Mouse (Mus musculus) heart, embryonic 13.5 days (tissue): ENCODE data around the gene Tnfsf13. TPM values are rescaled to one million over a fixed set of nuclear protein-coding genes. Genes with fewer than 3 reads are reported as not detected.

ENCODE experiments used
- ATAC-seq: fragments of 200-750 bp; cut with Nextera tagmentation; 2 replicates; pipeline ENCODE4 v1.8.0; 2017; ENCODE audit warnings: moderate TSS enrichment; ENCODE audit not compliant: insufficient number of reproducible peaks, low FRiP score, low TSS enrichment; ENCODE audit errors: extremely low read depth
- H3K27ac ChIP-seq: fragments of 300-500 bp; sonication (generic); replicated peaks from 2 replicates; pipeline ENCODE4 v1.5.1; 2015; ENCODE audit warnings: moderate library complexity, mild to moderate bottlenecking, inconsistent platforms
- H3K27me3 ChIP-seq: fragments of 300-500 bp; sonication (generic); replicated peaks from 2 replicates; pipeline ENCODE4 v1.6.1; 2015; ENCODE audit warnings: mild to moderate bottlenecking, inconsistent platforms
- H3K36me3 ChIP-seq: fragments of 300-500 bp; sonication (generic); 2 replicates; pipeline ENCODE4 v1.6.1; 2015; ENCODE audit warnings: mild to moderate bottlenecking, inconsistent platforms
- H3K4me1 ChIP-seq: fragments of 300-500 bp; sonication (generic); 2 replicates; pipeline ENCODE4 v1.6.1; 2015; ENCODE audit warnings: inconsistent platforms
- H3K4me2 ChIP-seq: fragments of 300-500 bp; sonication (generic); 2 replicates; pipeline ENCODE4 v1.6.1; 2015; ENCODE audit warnings: inconsistent platforms, mild to moderate bottlenecking, moderate library complexity
- H3K4me3 ChIP-seq: fragments of 300-500 bp; sonication (generic); 2 replicates; pipeline ENCODE4 v1.5.1; 2015; ENCODE audit warnings: moderate library complexity, mild to moderate bottlenecking, inconsistent platforms
- H3K9ac ChIP-seq: fragments of 300-500 bp; sonication (generic); 2 replicates; pipeline ENCODE4 v1.6.1; 2015; ENCODE audit warnings: inconsistent platforms, mild to moderate bottlenecking, moderate library complexity
- H3K9me3 ChIP-seq: fragments of 300-500 bp; sonication (generic); 2 replicates; pipeline ENCODE4 v1.6.1; 2016; ENCODE audit warnings: inconsistent platforms
- WGBS: fragments of 180-500 bp; shearing (Covaris S2); methylation state at CpG from one replicate; pipeline ENCODE4 v1.1.7; 2015; ENCODE audit warnings: mixed read lengths; 5-methylcytosine and 5-hydroxymethylcytosine counted together
- polyA plus RNA-seq: library from polyadenylated mRNA; unstranded; fragments of >200 nt; fragmentation: Nextera tagmentation; extraction: Ambion mirVana; gene quantifications from 2 replicates; pipeline ENCODE4 v1.2.1, GENCODE M21; 2015

Gene Tnfsf13
- polyA plus RNA-seq, 1 experiment from 2014 or later, result 0.23 TPM

- Histone ChIP-seq H3K9me3 (0 out of 2 replicates have a peak, but pooled peaks cover 4% of the 10 kb centered on the region), H3K36me3 (no peaks in the 10 kb centered on the region), H3K9ac (no peak overlapping the region), H3K27ac (no peak overlapping the region), H3K4me2 (no peak overlapping the region), H3K4me3 (no peak overlapping the region), H3K4me1 (peaks cover 16% of the 10 kb centered on the region), H3K27me3 (no peaks in the 10 kb centered on the region)
- WGBS, result 69% methylated on average over 18 of the region's 18 CpGs
- no peak for ATAC-seq
Measured at GRCm38 (mm10) chr11:69714636-69715329, 29.2 kb upstream of the Tnfsf13 start.

GRCm38 (mm10) chr11:69712954-69713672 is 27.5 kb upstream of the Tnfsf13 start:
- Histone ChIP-seq H3K36me3 (no peaks in the 10 kb centered on the region), H3K4me3 (no peak overlapping the region), H3K4me2 (no peak overlapping the region), H3K27me3 (no peaks in the 10 kb centered on the region), H3K27ac (no peak overlapping the region), H3K9ac (no peak overlapping the region), H3K4me1 (peaks cover 21% of the 10 kb centered on the region), H3K9me3 (0 out of 2 replicates have a peak, but pooled peaks cover 4% of the 10 kb centered on the region)
- 76% methylated on average over 20 of the region's 20 CpGs for WGBS
- no peak for ATAC-seq

- Histone ChIP-seq H3K27ac (no peak overlapping the region), H3K4me1 (peaks cover 24% of the 10 kb centered on the region), H3K9ac (no peak overlapping the region), H3K4me2 (no peak overlapping the region), H3K4me3 (no peak overlapping the region), H3K27me3 (no peaks in the 10 kb centered on the region), H3K36me3 (no peaks in the 10 kb centered on the region), H3K9me3 (0 out of 2 replicates have a peak, but pooled peaks cover 4% of the 10 kb centered on the region)
- 67% methylated on average over 2 of the region's 2 CpGs for WGBS
- ATAC-seq, result no peak
Measured at GRCm38 (mm10) chr11:69711082-69711481, 25.5 kb upstream of the Tnfsf13 start.

- Histone ChIP-seq H3K4me1 (peaks cover 18% of the 10 kb centered on the region), H3K27me3 (no peaks in the 10 kb centered on the region), H3K4me3 (no peak overlapping the region), H3K4me2 (no peak overlapping the region), H3K9me3 (0 out of 2 replicates have a peak, but pooled peaks cover 2% of the 10 kb centered on the region), H3K9ac (no peak overlapping the region), H3K36me3 (no peaks in the 10 kb centered on the region), H3K27ac (no peak overlapping the region)
- 73% methylated on average over 3 of the region's 3 CpGs for WGBS
- ATAC-seq, result no peak
Measured at GRCm38 (mm10) chr11:69710470-69710869, 24.9 kb upstream of the Tnfsf13 start.

GRCm38 (mm10) chr11:69709554-69710446 is 24.2 kb upstream of the Tnfsf13 start:
- H3K4me1 ChIP-seq, result peaks cover 13% of the 10 kb centered on the region; the same call in 1 of the 2 replicates
- WGBS, result 45% methylated on average over 11 of the region's 11 CpGs
- H3K27me3 ChIP-seq, result no peaks in the 10 kb centered on the region
- peak overlapping the region; percentile 25; the same call in 1 of the 2 replicates for H3K9ac ChIP-seq
- no peaks in the 10 kb centered on the region for H3K36me3 ChIP-seq
- H3K9me3 ChIP-seq, result no peaks in the 10 kb centered on the region
- no peak overlapping the region for H3K4me3 ChIP-seq
- H3K27ac ChIP-seq, result no peak overlapping the region
- no peak overlapping the region for H3K4me2 ChIP-seq
- no peak for ATAC-seq

- 75% methylated on average over 3 of the region's 3 CpGs for WGBS
- no peak for ATAC-seq
- no peak overlapping the region for H3K27ac ChIP-seq
Measured at GRCm38 (mm10) chr11:69708614-69709265, 23.2 kb upstream of the Tnfsf13 start.

GRCm38 (mm10) chr11:69707873-69708381 is 22.3 kb upstream of the Tnfsf13 start:
- 0 out of 2 replicates have a peak, but pooled peaks cover 12% of the 10 kb centered on the region for H3K4me1 ChIP-seq
- H3K4me3 ChIP-seq, result no peak overlapping the region
- H3K27me3 ChIP-seq, result no peaks in the 10 kb centered on the region
- no peaks in the 10 kb centered on the region for H3K9me3 ChIP-seq
- ATAC-seq, result no peak
- H3K27ac ChIP-seq, result no peak overlapping the region
- H3K9ac ChIP-seq, result no peak overlapping the region
- no peaks in the 10 kb centered on the region for H3K36me3 ChIP-seq
- no peak overlapping the region for H3K4me2 ChIP-seq
- 78% methylated on average over 4 of the region's 4 CpGs for WGBS

More at GRCm38 (mm10) chr11:69708614-69709265, 23.2 kb upstream of the Tnfsf13 start:
- no peaks in the 10 kb centered on the region for H3K27me3 ChIP-seq
- H3K9ac ChIP-seq, result 0 out of 2 replicates have a peak overlapping the region, but pooled peaks have one; percentile 5
- H3K4me2 ChIP-seq, result no peak overlapping the region
- H3K4me1 ChIP-seq, result 0 out of 2 replicates have a peak, but pooled peaks cover 12% of the 10 kb centered on the region
- H3K9me3 ChIP-seq, result no peaks in the 10 kb centered on the region
- no peaks in the 10 kb centered on the region for H3K36me3 ChIP-seq
- H3K4me3 ChIP-seq, result no peak overlapping the region

- no peak for ATAC-seq
- 85% methylated on average over 4 of the region's 4 CpGs for WGBS
Measured at GRCm38 (mm10) chr11:69707480-69707847, 21.9 kb upstream of the Tnfsf13 start.

GRCm38 (mm10) chr11:69706775-69707479 is 21.3 kb upstream of the Tnfsf13 start:
- Histone ChIP-seq H3K36me3 (no peaks in the 10 kb centered on the region), H3K27ac (no peak overlapping the region), H3K9ac (no peak overlapping the region), H3K27me3 (no peaks in the 10 kb centered on the region), H3K4me1 (0 out of 2 replicates have a peak, but pooled peaks cover 12% of the 10 kb centered on the region), H3K4me2 (no peak overlapping the region), H3K4me3 (no peak overlapping the region), H3K9me3 (no peaks in the 10 kb centered on the region)
- 47% methylated on average over 6 of the region's 6 CpGs for WGBS
- ATAC-seq, result no peak

More at GRCm38 (mm10) chr11:69707480-69707847, 21.9 kb upstream of the Tnfsf13 start:
- H3K27me3 ChIP-seq, result no peaks in the 10 kb centered on the region
- no peak overlapping the region for H3K9ac ChIP-seq
- H3K4me3 ChIP-seq, result no peak overlapping the region
- H3K9me3 ChIP-seq, result no peaks in the 10 kb centered on the region
- H3K36me3 ChIP-seq, result no peaks in the 10 kb centered on the region
- H3K4me2 ChIP-seq, result no peak overlapping the region
- H3K4me1 ChIP-seq, result 0 out of 2 replicates have a peak, but pooled peaks cover 12% of the 10 kb centered on the region
- no peak overlapping the region for H3K27ac ChIP-seq

- Histone ChIP-seq H3K9ac (no peak overlapping the region), H3K4me2 (no peak overlapping the region), H3K9me3 (no peaks in the 10 kb centered on the region), H3K4me3 (no peak overlapping the region), H3K27ac (no peak overlapping the region), H3K27me3 (no peaks in the 10 kb centered on the region), H3K36me3 (no peaks in the 10 kb centered on the region), H3K4me1 (peaks cover 17% of the 10 kb centered on the region)
- 26% methylated on average over 2 of the region's 2 CpGs for WGBS
- ATAC-seq, result no peak
Measured at GRCm38 (mm10) chr11:69704613-69705010, 19.0 kb upstream of the Tnfsf13 start.
